Mouse (Mus musculus) intestine, postnatal 0 days (tissue): ENCODE measurements around the gene BC030500. TPM values are rescaled to one million over a fixed set of nuclear protein-coding genes. Genes with fewer than 3 reads are reported as not detected.
A peak's percentile ranks its signal among the peaks of the same experiment; 100 is the strongest.

Experiments
- ATAC-seq: fragments of 200-750 bp; cut with Nextera tagmentation; 2 replicates; pipeline ENCODE4 v1.8.0; 2017; ENCODE audit warnings: mild to moderate bottlenecking, moderate TSS enrichment, moderate library complexity
- H3K27ac ChIP-seq: fragments of 300-500 bp; sonication (generic); 2 replicates; pipeline ENCODE4 v1.5.1; 2014; ENCODE audit warnings: mild to moderate bottlenecking, low read depth, low read length, moderate library complexity
- H3K27me3 ChIP-seq: fragments of 300-500 bp; sonication (generic); replicated peaks from 2 replicates; pipeline ENCODE4 v1.6.1; 2014; ENCODE audit warnings: low read length, mixed read lengths; ENCODE audit not compliant: control insufficient read depth, insufficient read depth
- H3K36me3 ChIP-seq: fragments of 300-500 bp; sonication (generic); 2 replicates; pipeline ENCODE4 v1.6.1; 2014; ENCODE audit warnings: mild to moderate bottlenecking, moderate library complexity; ENCODE audit not compliant: control insufficient read depth, insufficient read depth
- H3K4me1 ChIP-seq: fragments of 300-500 bp; sonication (generic); replicated peaks from 2 replicates; pipeline ENCODE4 v1.6.1; 2014; ENCODE audit warnings: antibody characterized with exemption, low read length, mixed read lengths; ENCODE audit not compliant: control insufficient read depth, insufficient read depth
- H3K4me2 ChIP-seq: fragments of 300-500 bp; sonication (generic); replicated peaks from 2 replicates; pipeline ENCODE4 v1.6.1; 2014; ENCODE audit warnings: low read depth, mild to moderate bottlenecking, moderate library complexity
- H3K4me3 ChIP-seq: fragments of 300-500 bp; sonication (generic); 2 replicates; pipeline ENCODE4 v1.5.1; 2014; ENCODE audit warnings: low read depth, low read length
- H3K9ac ChIP-seq: fragments of 300-500 bp; sonication (generic); 2 replicates; pipeline ENCODE4 v1.6.1; 2014; ENCODE audit warnings: mild to moderate bottlenecking, low read depth, low read length
- H3K9me3 ChIP-seq: fragments of 300-500 bp; sonication (generic); 2 replicates; pipeline ENCODE4 v1.6.1; 2016; ENCODE audit warnings: mixed run types; ENCODE audit not compliant: control insufficient read depth
- CTCF ChIP-seq: sonication (generic); IDR thresholded peaks from 2 replicates; pipeline ENCODE4 v1.5.1; 2016; ENCODE audit warnings: low read depth, mild to moderate bottlenecking, control low read depth, antibody characterized with exemption, moderate library complexity
- WGBS: fragments of 180-500 bp; shearing (Covaris S2); extraction: QIAGEN DNeasy Blood & Tissue Kit; methylation state at CpG from one replicate; pipeline ENCODE4 v1.1.7; 2014; 5-methylcytosine and 5-hydroxymethylcytosine counted together
- polyA plus RNA-seq: library from polyadenylated mRNA; unstranded; fragments of >200 nt; fragmentation: Nextera tagmentation; extraction: Ambion mirVana; gene quantifications from 2 replicates; pipeline ENCODE4 v1.2.1, GENCODE M21; 2015

BC030500 gene
- 0.07 and 0.27 TPM in 2 replicates for polyA plus RNA-seq

DNA sequence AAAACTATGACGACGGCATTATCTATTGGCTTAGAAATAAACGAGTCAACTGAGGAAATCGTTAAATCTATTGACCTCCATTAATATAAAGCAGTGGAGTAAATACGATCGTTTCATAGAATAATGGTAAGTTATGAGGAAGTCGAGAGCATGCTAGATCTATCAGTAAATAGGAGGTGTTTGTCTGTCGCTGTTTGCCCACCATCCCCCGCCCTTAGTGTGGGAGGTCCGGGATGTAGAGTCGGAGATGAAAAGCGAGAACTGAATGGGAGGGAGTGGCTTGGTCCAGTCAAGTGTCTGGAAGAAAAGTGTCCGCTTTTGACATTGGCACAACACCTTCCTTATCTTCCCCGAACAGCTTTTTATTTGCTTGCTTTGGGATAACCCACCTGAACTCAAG is at the start of gene BC030500:
TSS of gene BC030500 (plus strand) at position 79 of the 400 bp plus-strand sequence.
- Histone ChIP-seq H3K27me3 (peaks cover 10% of the 10 kb centered on the region; the same call in 1 of the 2 replicates), H3K27ac (no peak within 1 kb of the TSS), H3K4me1 (no peaks in the 10 kb centered on the region), H3K4me2 (peak within 1 kb of the TSS; percentile 81), H3K9me3 (no peaks in the 10 kb centered on the region), H3K9ac (no peak within 1 kb of the TSS), H3K36me3 (no peaks in the 10 kb centered on the region), H3K4me3 (peak within 1 kb of the TSS; percentile 41)
- 3% methylated on average over 14 of the region's 14 CpGs for WGBS
- no peak for ATAC-seq
- no peak for TF ChIP-seq CTCF

DNA sequence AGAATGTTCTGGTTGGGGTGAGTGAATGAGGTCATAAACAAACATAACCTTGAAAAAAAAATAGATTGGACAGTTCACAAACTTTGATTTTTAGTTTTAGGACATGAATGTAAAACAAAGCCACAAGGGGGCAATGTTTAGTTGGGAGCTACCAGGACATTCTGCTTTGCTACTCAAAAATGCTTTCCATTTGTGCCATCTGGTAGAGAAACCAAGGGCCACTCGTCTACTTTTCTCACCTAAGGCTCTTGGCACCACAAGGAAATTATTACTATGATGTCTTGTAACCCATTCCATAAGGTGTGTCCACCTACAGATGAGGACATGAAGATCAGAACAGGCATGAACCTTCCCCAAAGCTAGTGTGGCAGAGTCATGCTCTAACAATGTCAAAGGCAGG is 25.1 kb upstream of the BC030500 start:
- no peaks in the 10 kb centered on the region for H3K9me3 ChIP-seq
- 9% methylated on average over 1 of the region's 1 CpGs for WGBS

DNA sequence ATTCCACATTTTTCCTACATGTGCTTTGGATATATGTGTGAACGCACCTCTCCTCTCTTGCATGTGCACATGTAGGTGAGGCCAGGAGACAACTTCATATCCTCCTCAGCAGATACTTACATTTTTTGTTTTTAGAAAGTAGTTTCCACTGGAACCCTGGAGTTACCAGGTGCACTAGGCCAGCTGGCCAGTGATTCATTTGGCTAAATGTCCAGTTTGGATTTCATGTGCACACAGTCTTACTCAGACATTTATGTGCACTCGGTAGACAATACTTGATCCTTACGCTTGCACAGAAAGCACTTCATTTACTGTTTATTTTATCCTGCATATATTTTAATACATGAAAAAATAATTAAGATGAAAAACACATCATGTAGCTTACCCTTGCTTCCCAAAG is 21.0 kb upstream of the BC030500 start:
- no peak for ATAC-seq
- 84% methylated on average over 3 of the region's 3 CpGs for WGBS
- Histone ChIP-seq H3K36me3 (no peaks in the 10 kb centered on the region), H3K9me3 (no peaks in the 10 kb centered on the region), H3K4me2 (no peak overlapping the region), H3K27ac (no peak overlapping the region), H3K4me3 (no peak overlapping the region), H3K9ac (no peak overlapping the region), H3K27me3 (no peaks in the 10 kb centered on the region), H3K4me1 (no peaks in the 10 kb centered on the region)
- TF ChIP-seq CTCF, result no peak

More for the DNA sequence above, 25.1 kb upstream of the BC030500 start:
- Histone ChIP-seq H3K27ac (no peak overlapping the region), H3K9ac (no peak overlapping the region), H3K27me3 (no peaks in the 10 kb centered on the region), H3K4me3 (no peak overlapping the region), H3K36me3 (no peaks in the 10 kb centered on the region), H3K4me2 (no peak overlapping the region), H3K4me1 (no peaks in the 10 kb centered on the region)
- ATAC-seq, result no peak
- peak; percentile 55 for TF ChIP-seq CTCF

DNA sequence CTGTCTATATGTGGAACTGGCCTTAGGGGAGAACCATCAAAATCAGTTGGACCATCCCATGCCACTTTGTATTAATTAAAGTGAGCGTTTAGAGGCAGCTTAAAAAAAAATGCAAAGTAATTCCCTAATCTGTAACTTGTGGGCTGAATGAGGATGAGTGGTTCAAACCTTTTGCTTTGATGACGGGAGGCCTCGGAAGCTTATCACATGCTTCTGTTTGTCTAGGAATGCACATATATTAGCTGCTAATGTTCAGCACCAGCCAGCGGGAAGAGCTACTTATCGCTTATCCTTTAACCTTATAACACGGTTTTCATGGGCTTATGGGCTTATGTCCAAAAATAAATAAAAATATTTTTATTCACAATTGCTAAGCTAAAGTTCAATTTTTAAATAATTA is 15.6 kb upstream of the BC030500 start:
- Histone ChIP-seq H3K9me3 (no peaks in the 10 kb centered on the region), H3K27me3 (no peaks in the 10 kb centered on the region), H3K27ac (no peak overlapping the region), H3K36me3 (no peaks in the 10 kb centered on the region), H3K4me2 (no peak overlapping the region), H3K4me1 (no peaks in the 10 kb centered on the region), H3K9ac (no peak overlapping the region), H3K4me3 (no peak overlapping the region)
- 48% methylated on average over 6 of the region's 6 CpGs for WGBS
- no peak for ATAC-seq
- TF ChIP-seq CTCF, result no peak

DNA sequence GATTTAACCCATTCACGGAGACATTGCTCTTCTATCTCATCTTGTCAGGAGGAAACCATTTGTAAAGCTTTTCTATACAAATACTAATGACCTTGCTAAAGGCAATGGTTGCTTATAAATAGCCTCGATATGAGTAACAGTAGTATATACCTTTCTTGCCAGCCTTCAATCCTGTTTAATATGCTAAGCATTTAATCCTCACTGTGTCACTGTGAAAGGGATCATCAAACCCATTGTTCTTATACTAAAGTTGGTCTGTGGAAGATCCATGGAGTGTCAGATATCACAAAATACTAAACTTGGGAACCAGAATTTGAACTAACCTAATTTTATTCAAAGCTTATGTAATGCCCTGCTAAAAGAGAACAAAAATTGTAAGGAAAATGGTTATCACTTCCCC is 7.1 kb upstream of the BC030500 start:
- Histone ChIP-seq H3K9me3 (no peaks in the 10 kb centered on the region), H3K4me3 (no peak overlapping the region), H3K27me3 (no peaks in the 10 kb centered on the region), H3K4me1 (no peaks in the 10 kb centered on the region), H3K36me3 (no peaks in the 10 kb centered on the region), H3K9ac (no peak overlapping the region), H3K4me2 (no peak overlapping the region), H3K27ac (no peak overlapping the region)
- no peak for TF ChIP-seq CTCF
- WGBS, result 47% methylated on average over 2 of the region's 2 CpGs
- no peak for ATAC-seq

DNA sequence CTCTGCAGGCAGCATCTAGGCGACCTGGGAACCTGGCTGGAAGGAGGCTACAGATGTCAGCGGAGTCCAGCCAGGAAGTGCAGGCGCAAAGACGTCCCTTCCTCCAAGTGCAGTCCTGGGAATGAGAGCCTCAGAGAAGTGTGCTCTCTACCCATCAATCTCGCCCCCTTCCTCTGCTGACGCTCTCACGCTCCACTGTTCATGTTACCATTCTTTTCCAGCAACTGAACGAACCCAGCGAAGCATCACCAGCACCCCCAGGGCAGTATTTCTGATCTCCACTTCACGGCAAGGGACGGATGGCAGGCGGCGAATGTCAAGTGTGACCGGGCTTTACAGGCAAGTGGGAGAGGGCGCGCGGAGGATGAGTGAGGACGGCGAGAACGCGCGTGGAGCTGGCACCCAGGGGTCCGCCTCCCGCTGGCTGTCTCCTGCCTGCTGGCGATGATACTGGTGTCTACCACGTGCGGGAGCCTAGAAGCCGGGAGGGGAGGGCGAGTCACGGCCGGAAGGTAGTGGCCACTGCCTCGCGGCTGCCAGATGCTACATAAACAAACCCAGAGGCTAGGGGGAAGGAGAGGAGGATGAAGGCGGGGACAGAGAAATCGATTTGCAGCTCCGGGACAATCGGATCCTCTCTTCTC is 763 bp downstream of the BC030500 start, which contains the start of gene Galntl6:
TSS of gene Galntl6 (minus strand) at position 445 of the 644 bp plus-strand sequence.
- Histone ChIP-seq H3K36me3 (no peaks in the 10 kb centered on the region), H3K27ac (no peak within 1 kb of the TSS), H3K9me3 (no peaks in the 10 kb centered on the region), H3K4me2 (peak within 1 kb of the TSS; percentile 81), H3K4me3 (peak within 1 kb of the TSS; percentile 41), H3K4me1 (no peaks in the 10 kb centered on the region), H3K9ac (no peak within 1 kb of the TSS), H3K27me3 (peaks cover 10% of the 10 kb centered on the region; the same call in 1 of the 2 replicates)
- no peak; the same call in 1 of the 2 replicates for ATAC-seq
- under 1% methylated on average over 37 of the region's 37 CpGs for whole genome bisulfite sequencing
- no peak for TF ChIP-seq CTCF
